Mouse (Mus musculus) lung, adult 18-20 months (tissue): Measurements from ENCODE around the gene Nup210l.

ENCODE experiments used
- DNase-seq, 2 experiments: peaks; one replicate each; pipeline ENCODE4 v3.0.0; 2022; ENCODE audit warnings: mixed read lengths in 2 of 2

Nup210l gene

GRCm38 (mm10) chr3:90103938-90104337, at the start of gene Nup210l:
Gene Nup210l, plus strand, starts transcription at chr3:90104132.
- DNase-seq: no peak

- DNase-seq: no peak
Measured at GRCm38 (mm10) chr3:90061549-90061948, 42.4 kb upstream of the Nup210l start.

GRCm38 (mm10) chr3:90062539-90062938, 41.4 kb upstream of the Nup210l start:
- DNase-seq: no peak

- DNase-seq: no peak
Measured at GRCm38 (mm10) chr3:90064383-90064782, 39.5 kb upstream of the Nup210l start.

- DNase-seq: peak; percentile 32 to 47
Measured at GRCm38 (mm10) chr3:90065553-90065952, 38.4 kb upstream of the Nup210l start.

GRCm38 (mm10) chr3:90067851-90068250, 36.1 kb upstream of the Nup210l start:
- DNase-seq: no peak

GRCm38 (mm10) chr3:90069688-90070087, 34.2 kb upstream of the Nup210l start:
- DNase-seq: no peak

GRCm38 (mm10) chr3:90072294-90072693, 31.6 kb upstream of the Nup210l start, which contains the start of gene Tpm3:
Gene Tpm3, plus strand, starts transcription at chr3:90072649.
- no peak for DNase-seq

GRCm38 (mm10) chr3:90076921-90077716, 26.8 kb upstream of the Nup210l start:
- peak; percentile 78 to 86 for DNase-seq

- DNase-seq: no peak
Measured at GRCm38 (mm10) chr3:90078224-90078623, 25.7 kb upstream of the Nup210l start.

GRCm38 (mm10) chr3:90079133-90079762, 24.7 kb upstream of the Nup210l start:
- peak; percentile 97 to 99 for DNase-seq

- peak; percentile 86 to 87 for DNase-seq
Measured at GRCm38 (mm10) chr3:90079763-90080497, 24.0 kb upstream of the Nup210l start.

GRCm38 (mm10) chr3:90080498-90080863, 23.5 kb upstream of the Nup210l start:
- no peak for DNase-seq

GRCm38 (mm10) chr3:90081365-90082240, 22.3 kb upstream of the Nup210l start:
- DNase-seq: peak; percentile 47 to 48

- DNase-seq: peak; percentile 55 to 75
Measured at GRCm38 (mm10) chr3:90083034-90083433, 20.9 kb upstream of the Nup210l start.

- DNase-seq: peak; percentile 41 to 49
Measured at GRCm38 (mm10) chr3:90083698-90084324, 20.1 kb upstream of the Nup210l start.

- peak in 1 of 2 experiments; percentile 43 for DNase-seq
Measured at GRCm38 (mm10) chr3:90084790-90085189, 19.1 kb upstream of the Nup210l start.

GRCm38 (mm10) chr3:90085281-90085680, 18.7 kb upstream of the Nup210l start:
- peak; percentile 49 to 71 for DNase-seq

- no peak for DNase-seq
Measured at GRCm38 (mm10) chr3:90086068-90086467, 17.9 kb upstream of the Nup210l start.

GRCm38 (mm10) chr3:90088617-90089016, 15.3 kb upstream of the Nup210l start:
- peak; percentile 43 to 66 for DNase-seq

- DNase-seq: no peak
Measured at GRCm38 (mm10) chr3:90090892-90091291, 13.0 kb upstream of the Nup210l start.

GRCm38 (mm10) chr3:90094453-90094852, 9.5 kb upstream of the Nup210l start:
- DNase-seq: no peak
